Mouse (Mus musculus): Measurements from ENCODE around the gene Gm44596.
"Not testable (repeated sequence)": the region's sequence is repeated elsewhere in the genome, so short reads cannot be mapped to it uniquely, and the experiment has no call there.

The Gm44596 gene

DNA sequence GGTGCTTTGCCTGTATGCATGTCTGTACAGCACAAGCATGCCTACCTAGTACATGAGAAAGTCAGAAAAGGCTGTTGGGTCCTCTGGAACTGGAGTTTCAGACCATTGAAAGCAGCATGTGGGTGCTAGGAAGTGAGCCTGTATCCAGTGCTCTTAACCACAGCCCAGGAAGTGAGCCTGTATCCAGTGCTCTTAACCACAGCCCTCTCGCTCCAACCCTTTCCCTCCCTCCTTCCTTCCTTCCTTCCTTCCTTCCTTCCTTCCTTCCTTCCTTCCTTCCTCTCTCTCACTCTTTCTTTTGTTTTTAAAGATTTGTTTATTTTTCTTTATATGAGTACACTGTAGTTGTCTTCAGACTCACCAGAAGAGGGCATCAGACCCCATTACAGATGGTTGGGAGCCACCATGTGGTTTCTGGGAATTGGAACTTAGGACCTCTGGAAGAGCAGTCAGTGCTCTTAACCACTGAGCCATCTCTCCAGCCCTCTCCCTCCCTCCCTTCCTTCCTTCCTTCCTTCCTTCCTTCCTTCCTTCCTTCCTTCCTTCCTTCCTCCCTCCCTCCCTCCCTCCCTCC lies 5.4 kb downstream of the Gm44596 start:
- DNase-seq (ENCODE audit: low read depth, low spot score), result not testable (repeated sequence)

DNA sequence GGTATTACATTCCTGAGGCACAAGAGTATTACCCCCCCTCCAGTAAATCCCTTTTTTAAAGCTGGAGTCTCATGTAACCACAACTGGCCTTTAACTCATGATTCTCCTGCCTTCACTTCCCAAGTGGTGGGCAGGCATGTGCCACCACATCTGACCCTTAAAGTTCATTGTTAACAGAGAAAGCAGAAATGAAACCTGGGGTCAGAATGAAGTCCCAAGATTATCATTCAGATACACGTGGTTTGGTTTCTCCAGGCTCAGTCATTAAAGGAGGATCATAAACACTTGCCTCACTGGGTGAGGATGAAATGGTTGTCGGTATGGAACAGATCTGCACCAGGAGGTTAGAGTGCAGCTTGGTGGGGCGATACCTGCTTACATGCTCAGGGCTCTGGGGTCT lies 6.0 kb downstream of the Gm44596 start:
- no peak for DNase-seq (ENCODE audit: low read depth, low spot score)

DNA sequence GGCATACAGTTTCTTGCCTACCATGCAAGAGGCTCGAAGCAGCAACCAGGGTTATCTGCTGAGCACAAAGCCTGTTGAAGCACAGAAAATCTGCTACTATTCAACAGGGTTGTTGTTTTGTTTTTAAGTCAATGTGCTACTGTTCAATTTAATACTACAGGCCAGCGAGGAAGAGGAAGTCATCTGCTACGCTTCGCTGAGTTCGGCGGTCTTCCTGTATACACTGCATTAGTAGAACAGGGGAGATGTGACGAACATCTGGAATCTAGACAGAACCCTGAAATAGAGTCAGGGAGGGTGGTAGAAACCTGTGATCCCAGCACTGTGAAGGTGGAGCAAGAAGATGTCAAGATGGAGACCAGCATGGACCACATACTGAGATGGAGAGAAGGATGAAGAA lies 8.4 kb downstream of the Gm44596 start:
- DNase-seq (ENCODE audit: low read depth, low spot score), result no peak

DNA sequence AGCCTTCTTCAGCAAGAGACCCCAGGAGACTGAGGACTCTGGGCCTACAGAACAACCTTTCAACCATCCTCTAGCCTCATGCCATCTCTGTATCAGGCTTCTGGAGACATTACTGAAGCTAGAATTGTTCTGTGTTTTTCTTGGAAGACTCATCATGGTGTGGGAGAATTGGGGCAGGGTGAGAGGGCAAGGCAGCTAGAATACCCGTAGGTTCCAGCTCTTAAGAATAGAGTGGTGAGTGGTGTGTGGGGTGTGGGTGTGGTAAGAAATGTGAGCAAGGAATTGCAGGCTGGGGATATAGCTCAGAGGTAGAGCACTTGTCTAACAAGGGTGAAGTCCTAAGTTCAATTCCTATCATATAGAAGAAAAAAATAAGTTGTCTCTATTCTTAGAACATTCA lies 9.7 kb downstream of the Gm44596 start:
- DNase-seq (ENCODE audit: low read depth, low spot score), result no peak

DNA sequence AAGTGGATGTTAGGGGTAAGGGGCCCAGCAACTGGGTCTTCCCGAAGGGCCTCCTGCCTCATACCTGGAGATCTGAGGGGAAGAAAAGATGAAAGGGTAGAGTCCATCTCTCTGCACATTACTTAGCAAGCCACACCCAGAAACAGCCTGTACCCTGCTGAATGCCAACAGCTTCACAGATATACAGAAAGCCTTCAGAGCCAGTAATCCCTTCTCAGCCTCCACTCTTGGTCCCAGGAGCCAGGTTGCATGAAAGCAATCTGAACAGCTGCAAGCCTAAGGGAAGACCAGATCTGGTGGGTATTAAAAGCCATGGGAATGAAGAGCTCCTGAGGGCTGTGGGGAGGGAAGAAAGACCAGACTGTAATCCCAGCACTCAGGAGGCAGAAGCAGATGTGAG lies 13.9 kb downstream of the Gm44596 start:
- no peak for DNase-seq (ENCODE audit: low read depth, low spot score)

DNA sequence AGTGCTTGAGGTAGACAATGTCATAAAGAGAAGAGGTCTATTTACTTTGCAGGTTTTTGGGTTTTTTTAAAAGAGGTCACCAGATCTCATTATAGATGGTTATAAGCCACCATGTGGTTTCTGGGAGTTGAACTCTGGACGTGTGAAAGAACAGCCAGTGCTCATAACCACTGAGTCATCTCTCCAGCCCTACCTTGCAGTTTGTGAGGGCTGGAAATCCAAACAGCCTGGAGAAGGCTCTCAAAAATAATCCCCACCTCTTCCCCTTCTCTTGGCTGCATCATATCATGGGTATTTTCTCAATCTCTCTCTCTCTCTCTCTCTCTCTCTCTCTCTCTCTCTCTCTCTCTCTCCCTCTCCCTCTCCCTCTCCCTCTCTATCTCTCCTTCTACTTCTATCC lies 15.4 kb downstream of the Gm44596 start:
- DNase-seq (ENCODE audit: low read depth, low spot score), result no peak

DNA sequence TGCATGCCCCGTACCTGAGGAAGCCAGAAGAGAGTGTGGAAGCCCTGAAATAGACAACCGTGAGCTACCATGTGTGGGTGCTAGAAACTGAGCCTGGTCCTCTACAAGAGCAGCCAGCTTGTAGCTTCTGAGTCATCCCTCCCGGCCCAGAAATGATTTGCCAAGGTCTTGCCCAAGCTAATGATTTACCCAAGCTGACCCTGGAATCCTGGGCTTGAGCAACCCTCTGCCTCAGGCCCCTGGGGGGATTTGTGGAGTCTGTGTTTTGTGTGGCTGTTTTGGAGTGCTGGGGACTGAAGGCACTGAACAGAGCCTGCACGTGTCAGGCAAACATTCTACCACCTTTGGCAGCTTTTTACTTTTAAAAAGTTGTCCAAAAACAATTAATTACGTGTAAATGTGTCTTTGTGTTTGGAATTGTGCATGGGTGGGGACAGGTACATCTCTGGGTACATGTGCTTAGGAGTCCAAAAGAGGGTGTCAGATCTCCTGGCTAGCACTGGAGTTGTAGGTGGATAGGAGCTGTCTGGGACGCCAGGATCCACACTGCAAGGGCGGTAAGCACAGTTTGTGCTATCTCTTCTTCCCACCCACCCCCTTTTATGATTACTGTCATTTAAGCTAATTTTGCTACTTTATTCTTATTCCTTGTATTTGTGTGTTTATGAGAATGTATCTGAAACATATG lies 22.4 kb downstream of the Gm44596 start:
- DNase-seq (ENCODE audit: low read depth, low spot score), result no peak

DNA sequence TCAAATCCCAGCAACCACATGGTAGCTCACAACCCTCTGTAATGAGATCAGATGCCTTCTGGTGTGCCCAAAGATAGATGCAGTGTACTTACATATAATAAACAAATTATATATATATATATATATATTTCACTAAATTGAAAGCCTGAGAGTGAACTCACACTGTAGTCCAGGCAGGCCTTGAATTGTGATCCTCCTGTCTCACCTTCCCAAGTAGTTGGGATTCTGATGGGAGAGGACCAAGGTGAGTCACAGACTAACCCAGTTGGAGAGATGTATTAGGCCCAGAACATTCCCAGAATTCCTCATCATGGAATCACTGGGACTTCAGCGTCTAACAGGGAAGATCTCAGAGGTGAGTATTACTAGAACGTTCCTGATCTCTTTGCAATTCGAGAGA lies 23.7 kb downstream of the Gm44596 start, which contains the start of gene Nrip2:
TSS of gene Nrip2 (plus strand) at position 301 of the 400 bp plus-strand sequence.
- DNase-seq (ENCODE audit: low read depth, low spot score), result no peak

DNA sequence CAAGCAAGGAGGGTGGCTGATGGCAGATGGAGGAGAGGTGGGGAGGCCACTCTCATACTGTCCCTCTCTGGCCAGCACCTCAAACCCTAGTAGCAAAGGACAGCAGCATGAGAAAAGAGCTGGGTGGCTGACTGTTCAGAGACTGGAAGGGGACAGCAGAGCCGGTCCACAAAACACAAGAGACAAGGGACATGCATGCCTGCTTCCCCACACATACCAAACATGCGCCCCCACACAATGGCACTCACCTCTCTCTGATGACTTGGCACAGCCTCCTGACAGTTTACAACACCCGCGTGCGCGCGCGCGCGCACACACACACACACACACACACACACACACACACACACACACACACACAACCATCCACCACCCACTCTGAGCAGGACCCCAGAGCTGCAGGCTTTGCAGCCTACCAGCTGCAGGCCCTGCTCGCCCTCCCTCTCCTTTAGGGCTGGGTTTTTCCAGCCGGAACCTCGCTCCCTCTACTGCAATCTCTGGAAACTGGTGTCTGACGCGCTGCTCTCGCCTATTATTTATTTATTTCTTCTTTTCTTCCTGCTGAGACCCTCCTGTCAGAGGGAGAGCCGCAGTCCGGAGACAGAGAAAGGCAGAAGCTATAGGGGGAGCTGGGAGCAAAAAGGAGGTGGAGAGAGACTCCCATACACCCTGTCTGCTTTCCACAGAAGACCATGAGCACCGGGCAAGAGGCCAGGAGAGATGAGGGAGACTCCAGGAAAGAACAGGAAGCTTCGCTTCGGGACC lies 24.3 kb downstream of the Gm44596 start:
- no peak for DNase-seq (ENCODE audit: low read depth, low spot score)

DNA sequence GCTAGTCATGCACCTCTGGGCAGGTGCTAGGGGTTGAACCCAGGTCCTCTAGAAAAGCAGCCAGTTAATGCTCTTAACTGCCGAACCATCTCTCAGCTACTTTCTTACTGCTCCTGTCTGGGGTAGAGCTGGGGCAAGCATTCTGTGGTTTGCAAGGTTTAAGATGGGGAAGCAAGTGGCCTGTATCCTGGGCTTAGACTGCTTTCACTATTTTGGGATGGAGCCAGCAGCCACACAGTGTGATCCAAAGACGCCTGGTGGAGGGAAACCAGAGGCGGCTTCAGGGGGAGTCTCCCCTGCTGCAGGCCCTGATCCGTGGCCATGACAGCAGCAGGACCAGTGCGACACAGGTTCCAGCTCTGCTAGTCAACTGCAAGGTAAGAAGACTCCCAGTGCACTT lies 29.4 kb downstream of the Gm44596 start:
- DNase-seq (ENCODE audit: low read depth, low spot score), result no peak

DNA sequence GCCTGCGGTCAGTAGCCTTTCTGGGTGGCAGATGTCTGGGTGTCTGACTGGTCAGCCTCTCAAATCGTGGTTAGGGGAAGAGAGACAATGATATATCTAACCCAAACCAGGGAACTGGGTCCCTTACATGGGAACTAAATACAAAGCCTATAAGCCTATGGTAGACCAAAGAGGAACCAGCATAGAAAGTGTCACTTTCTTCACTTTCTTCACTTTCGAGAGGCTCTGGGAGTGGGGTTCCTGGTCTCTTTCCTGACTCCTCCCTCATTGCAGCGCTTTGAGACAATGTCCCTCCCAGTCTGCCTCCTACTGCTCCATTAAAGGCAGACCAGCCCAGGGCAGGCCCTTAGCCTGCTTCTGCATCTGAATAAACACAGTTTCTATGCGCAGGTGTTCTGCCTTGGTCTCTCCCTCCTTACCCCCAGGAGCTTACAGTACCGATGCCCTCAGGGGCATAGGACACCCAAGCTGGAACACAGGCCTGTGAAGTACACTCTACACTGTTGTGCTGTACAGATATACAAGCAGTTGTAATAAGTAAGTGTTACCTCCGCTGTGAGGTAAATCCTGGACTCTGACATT lies 33.3 kb downstream of the Gm44596 start:
- no peak for DNase-seq (ENCODE audit: low read depth, low spot score)

DNA sequence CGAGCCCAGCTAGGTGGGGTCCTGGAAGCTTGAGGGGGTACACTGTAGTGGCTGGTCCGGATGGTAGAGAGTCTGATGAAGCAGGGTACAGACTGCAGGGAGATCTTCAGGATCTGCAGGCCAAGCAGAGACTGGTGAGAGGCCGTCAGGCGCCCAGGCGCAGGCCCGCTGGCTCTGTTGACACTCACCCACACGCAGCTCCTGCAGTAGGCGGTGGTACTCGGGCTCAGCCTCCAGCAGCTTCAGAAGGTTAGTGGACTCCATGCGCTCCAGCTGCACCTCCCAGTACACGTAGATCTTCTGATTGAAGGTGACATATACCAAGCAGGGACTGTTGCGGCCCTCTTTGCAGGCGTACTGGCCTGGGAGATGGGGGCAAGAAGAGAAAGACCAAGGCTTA lies 35.0 kb downstream of the Gm44596 start:
- no peak for DNase-seq (ENCODE audit: low read depth, low spot score)

DNA sequence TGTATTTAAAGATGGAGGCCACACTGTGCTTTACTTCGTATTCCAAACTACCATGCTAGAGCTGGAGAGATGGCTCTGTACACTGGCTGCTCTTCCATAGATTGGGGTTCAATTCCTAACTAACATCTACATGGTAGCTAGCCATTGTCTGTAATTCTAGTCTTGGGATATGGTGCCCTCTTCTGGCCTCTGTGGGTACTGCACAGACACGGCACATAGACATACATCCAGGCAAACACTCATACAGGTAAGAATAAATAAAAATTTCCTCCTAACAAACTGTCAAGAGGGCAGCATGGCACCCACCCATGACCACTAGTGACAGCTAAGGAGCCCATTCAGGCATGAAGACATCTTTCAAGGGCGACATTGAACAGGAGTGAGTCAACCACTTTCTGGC lies 35.8 kb downstream of the Gm44596 start:
- peak; percentile 57 for DNase-seq (ENCODE audit: low read depth, low spot score)

DNA sequence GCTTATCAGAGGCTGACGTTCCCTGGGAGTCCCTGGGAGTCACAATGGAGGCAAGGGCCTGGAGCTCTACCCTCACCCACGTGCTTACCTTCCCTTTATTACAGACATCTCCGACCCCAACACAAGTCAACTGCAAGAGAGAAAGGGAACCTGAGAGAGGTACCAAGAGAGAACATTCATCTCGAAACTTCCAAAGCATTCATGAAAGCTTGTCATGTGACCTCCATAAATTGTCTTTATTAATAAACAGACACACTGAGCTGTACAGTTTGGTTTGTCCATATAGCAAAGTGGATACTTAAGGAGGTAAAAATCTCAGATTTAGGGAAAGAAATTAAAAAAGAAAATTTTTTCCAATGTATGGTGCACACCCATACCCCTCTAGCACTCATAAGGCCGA lies 40.9 kb downstream of the Gm44596 start:
- DNase-seq (ENCODE audit: low read depth, low spot score), result no peak

DNA sequence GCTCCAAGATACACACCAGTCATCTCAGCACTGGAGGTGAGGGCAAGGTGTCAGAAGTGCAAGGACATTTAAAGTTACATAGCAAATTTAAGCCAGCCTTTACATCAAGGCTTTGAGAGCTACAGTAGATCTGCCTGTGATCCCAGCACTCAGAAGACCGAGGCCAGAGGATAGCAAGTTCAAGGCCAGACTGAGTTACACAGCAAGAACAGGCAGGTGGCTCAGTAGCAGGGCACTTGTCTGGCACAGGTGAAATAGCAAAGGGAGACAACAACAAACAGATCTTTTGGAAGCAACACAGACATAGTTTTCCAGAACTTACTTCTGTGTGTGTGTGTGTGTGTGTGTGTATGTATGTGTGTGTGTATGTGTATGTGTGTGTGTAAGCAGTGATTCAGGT lies 42.8 kb downstream of the Gm44596 start:
- no peak for DNase-seq (ENCODE audit: low read depth, low spot score)

DNA sequence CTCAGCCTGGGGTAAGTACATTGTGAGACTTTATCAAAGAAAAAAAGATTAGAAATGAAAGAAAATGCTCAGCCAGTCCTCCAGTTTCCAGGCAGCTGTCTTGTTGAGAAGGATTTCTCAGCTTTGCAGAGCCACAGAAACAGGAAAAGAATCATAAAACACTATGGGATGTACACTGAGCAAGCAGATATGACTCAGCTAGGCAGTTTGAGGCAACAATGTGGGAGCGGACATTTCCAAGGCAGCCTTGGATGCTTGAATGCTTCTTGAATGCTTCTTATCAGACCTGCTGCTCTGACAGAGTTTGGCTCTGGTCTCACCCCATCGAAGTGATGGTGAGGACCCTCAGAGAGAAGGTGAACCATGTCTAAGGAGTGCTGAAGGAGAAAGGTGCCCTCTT lies 45.7 kb downstream of the Gm44596 start:
- no peak for DNase-seq (ENCODE audit: low read depth, low spot score)

DNA sequence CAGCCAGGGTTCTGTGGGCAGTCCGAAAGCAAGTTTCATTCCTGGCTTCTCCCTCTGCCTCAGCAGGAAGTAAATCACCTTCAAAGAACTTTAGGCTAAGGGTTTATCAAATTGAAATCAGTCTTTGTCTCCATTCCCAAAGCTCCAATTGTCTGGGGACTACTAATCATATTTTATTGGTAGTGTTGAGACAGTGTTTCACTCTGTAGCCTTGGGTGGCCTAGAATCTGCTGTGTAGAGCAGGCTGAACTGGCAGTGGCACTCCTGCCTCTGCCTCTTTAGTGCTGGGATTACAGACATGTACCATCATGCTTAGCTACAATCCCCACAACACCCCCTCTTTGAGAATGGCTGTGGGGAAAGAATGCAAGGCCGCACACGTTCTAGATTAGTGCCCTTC lies 46.2 kb downstream of the Gm44596 start:
- no peak for DNase-seq (ENCODE audit: low read depth, low spot score)

DNA sequence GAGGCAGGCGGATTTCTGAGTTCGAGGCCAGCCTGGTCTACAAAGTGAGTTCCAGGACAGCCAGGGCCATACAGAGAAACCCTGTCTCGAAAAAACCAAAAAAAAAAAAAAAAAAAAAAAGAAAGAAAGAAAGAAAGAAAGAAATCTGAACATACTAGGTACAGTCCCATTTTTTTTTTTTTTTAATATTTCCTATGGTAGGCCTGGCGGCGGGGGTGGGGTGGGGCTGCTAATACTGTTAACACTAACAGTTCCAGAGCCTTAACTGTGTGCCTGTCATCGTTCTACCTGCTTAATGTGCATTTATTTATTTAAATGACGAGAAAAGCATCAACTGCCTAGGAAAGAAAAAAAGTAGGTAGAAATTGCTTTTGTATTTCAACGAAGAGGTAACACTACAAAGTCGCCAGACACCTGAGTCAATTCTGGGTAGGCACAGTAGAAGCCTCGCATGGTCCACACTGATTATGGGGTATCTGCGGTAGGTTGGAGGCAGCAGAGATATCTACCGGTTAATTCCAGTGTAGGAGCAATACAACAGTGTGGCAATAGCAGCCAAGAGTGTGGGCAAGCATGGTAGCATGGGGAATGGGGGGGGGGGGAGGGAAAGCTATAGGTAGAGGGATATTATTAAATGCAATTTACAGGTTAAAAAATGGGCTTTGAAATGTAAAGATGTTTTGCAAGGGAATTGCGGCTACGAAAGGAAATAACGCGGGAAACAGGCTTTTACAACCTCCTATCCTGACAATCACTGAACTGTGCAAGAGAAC lies 48.4 kb downstream of the Gm44596 start:
- DNase-seq (ENCODE audit: low read depth, low spot score), result no peak

DNA sequence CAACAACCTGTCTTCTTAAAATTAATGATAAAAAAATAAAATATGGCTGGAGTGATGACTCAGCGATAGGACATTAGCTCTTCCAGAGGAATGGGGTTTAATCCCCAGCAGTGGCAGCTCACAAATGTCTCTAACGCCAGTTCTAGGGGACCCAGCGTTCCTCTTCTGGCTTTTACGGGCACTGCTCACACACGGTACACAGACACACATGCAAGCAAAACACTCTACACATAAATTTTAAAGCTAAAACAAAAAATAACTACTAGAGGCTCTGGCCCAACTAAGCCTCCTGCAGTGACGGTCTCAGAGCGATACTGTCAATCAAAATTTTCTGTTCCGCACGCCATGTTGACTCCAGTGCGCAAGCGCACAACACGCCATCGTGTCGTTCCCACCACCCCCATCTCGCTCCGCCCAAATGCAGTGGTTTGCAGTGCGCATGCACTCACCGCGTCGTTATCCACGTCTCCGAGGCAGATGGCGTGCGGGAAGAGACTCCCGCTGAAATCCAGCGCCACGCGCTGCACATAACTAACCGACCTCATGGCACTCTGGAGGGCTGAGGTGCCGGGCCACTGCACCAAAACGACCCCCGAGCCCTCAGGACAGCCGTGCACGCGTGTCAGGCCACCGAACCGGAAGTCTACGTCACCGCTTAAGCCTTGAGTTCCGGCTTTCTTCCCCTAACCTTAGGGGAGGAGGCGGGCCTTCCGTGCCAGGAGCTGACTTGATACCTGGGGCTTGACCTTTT lies 49.1 kb downstream of the Gm44596 start, which contains the start of gene Itfg2:
TSS of gene Itfg2 (minus strand) at position 663 of the 751 bp plus-strand sequence.
- peak; percentile 94 for DNase-seq (ENCODE audit: low read depth, low spot score)

DNA sequence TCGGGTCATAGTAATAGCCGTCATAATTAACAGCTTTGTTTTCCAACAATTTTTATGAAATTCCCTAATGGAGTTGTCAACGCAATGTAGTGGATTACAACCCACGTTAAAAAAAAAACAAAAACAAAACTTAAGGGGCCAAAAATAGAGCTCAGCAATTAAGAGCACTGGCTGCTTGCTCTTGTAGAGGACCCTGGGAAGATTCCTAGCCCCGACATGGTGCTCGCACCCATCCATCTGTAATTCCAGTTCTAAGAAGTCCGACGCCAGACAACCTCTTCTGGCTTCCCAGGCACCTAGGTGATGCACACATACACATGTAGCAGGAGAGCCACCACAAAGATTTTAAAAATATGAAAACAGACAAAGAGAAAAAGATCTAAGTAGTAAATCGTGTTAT lies 49.7 kb downstream of the Gm44596 start:
- DNase-seq (ENCODE audit: low read depth, low spot score), result no peak

DNA sequence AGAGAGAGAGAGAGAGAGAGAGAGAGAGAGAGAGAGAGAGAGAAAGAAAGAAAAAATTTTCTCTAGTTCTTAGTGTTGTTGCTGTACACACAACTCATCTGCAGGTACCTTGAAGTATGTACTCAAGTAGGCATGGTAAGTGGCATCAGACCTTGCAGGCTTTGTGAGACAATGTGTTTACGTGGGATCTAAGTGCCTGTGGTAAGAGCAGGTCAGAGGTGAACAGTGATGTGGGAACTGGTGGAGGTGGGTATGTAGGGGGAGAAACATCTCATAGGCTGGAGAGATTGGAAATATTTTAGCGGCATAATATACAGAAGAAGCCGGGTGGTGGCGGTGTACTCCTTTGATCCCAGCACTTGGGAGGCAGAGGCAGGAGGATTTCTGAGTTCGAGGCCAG lies 52.3 kb downstream of the Gm44596 start:
- no peak for DNase-seq (ENCODE audit: low read depth, low spot score)

Measured in c-Kit-negative CD71-positive TER-119-positive erythroid progenitor cells, embryonic 14.5 days (primary cell).